Mouse (Mus musculus): ENCODE data around the gene Misp.
A peak's percentile ranks its signal among the peaks of the same experiment; 100 is the strongest.

The Misp gene

GRCm38 (mm10) chr10:79820782-79821181, at the start of gene Misp:
Misp (plus strand) TSS chr10:79820989.
- DNase-seq: peak; percentile 66 to 80

GRCm38 (mm10) chr10:79772320-79772719, 48.5 kb upstream of the Misp start:
- no peak for DNase-seq

- no peak for DNase-seq
These were observed 47.6 kb upstream of the Misp start for GRCm38 (mm10) chr10:79773208-79773607.

GRCm38 (mm10) chr10:79774486-79775279, 46.1 kb upstream of the Misp start:
- DNase-seq: no peak

- DNase-seq: peak; percentile 65 to 74
These were observed 43.7 kb upstream of the Misp start, which contains the start of gene Fstl3 for GRCm38 (mm10) chr10:79777103-79777531. Fstl3 (plus strand) TSS chr10:79777272.

GRCm38 (mm10) chr10:79778006-79778405, 42.8 kb upstream of the Misp start:
- peak; percentile 78 to 84 for DNase-seq

- no peak for DNase-seq
These were observed 41.6 kb upstream of the Misp start for GRCm38 (mm10) chr10:79779193-79779592.

- peak; percentile 99 for DNase-seq
These were observed 40.8 kb upstream of the Misp start for GRCm38 (mm10) chr10:79779784-79780663.

- DNase-seq: peak; percentile 85 to 89
These were observed 40.1 kb upstream of the Misp start for GRCm38 (mm10) chr10:79780664-79781015.

GRCm38 (mm10) chr10:79781139-79781538, 39.6 kb upstream of the Misp start:
- no peak for DNase-seq

GRCm38 (mm10) chr10:79781956-79782355, 38.8 kb upstream of the Misp start:
- DNase-seq: no peak

GRCm38 (mm10) chr10:79783050-79783449, 37.7 kb upstream of the Misp start:
- peak; percentile 58 to 65 for DNase-seq

GRCm38 (mm10) chr10:79783920-79784800, 36.6 kb upstream of the Misp start:
- DNase-seq: peak; percentile 73 to 78

- peak; percentile 90 to 92 for DNase-seq
These were observed 32.2 kb upstream of the Misp start for GRCm38 (mm10) chr10:79788386-79789158.

GRCm38 (mm10) chr10:79789581-79789980, 31.2 kb upstream of the Misp start:
- no peak for DNase-seq

- DNase-seq: no peak
These were observed 29.9 kb upstream of the Misp start, which contains the start of gene Prss57 for GRCm38 (mm10) chr10:79790861-79791260. Prss57 (minus strand) TSS chr10:79790961.

GRCm38 (mm10) chr10:79792339-79793040, 28.3 kb upstream of the Misp start:
- no peak for DNase-seq

GRCm38 (mm10) chr10:79793051-79793737, 27.6 kb upstream of the Misp start, which contains the start of gene Palm:
Palm (plus strand) TSS chr10:79793572.
- DNase-seq: peak; percentile 90 to 92

GRCm38 (mm10) chr10:79793738-79794490, 26.9 kb upstream of the Misp start:
- DNase-seq: peak in 1 of 2 experiments; percentile 67
